Mouse (Mus musculus) midbrain, embryonic 11.5 days (tissue): ENCODE results near the gene Mettl11b. TPM values are rescaled to one million over a fixed set of nuclear protein-coding genes. Genes with fewer than 3 reads are reported as not detected.
A peak's percentile ranks its signal among the peaks of the same experiment; 100 is the strongest.
"Not testable (repeated sequence)": the region's sequence is repeated elsewhere in the genome, so short reads cannot be mapped to it uniquely, and the experiment has no call there.

Experiments used
- ATAC-seq: fragments of 200-750 bp; cut with Nextera tagmentation; 2 replicates; pipeline ENCODE4 v1.8.0; 2017; ENCODE audit warnings: moderate TSS enrichment, moderate library complexity; ENCODE audit not compliant: low FRiP score
- DNase-seq: peaks from one replicate; pipeline ENCODE4 v3.0.0; 2015; ENCODE audit warnings: low spot score; ENCODE audit errors: missing footprints
- H3K27ac ChIP-seq: fragments of 300-500 bp; sonication (generic); 2 replicates; pipeline ENCODE4 v1.5.1; 2014; ENCODE audit warnings: low read depth, low read length
- H3K27me3 ChIP-seq: fragments of 300-500 bp; sonication (generic); 2 replicates; pipeline ENCODE4 v1.6.1; 2014; ENCODE audit warnings: mild to moderate bottlenecking, low read length, moderate library complexity, mixed read lengths; ENCODE audit not compliant: control insufficient read depth, insufficient read depth
- H3K36me3 ChIP-seq: fragments of 300-500 bp; sonication (generic); 2 replicates; pipeline ENCODE4 v1.6.1; 2014; ENCODE audit warnings: mild to moderate bottlenecking, low read length, moderate library complexity, mixed read lengths; ENCODE audit not compliant: control insufficient read depth, insufficient read depth
- H3K4me1 ChIP-seq: fragments of 300-500 bp; sonication (generic); 2 replicates; pipeline ENCODE4 v1.6.1; 2014; ENCODE audit warnings: low read length; ENCODE audit not compliant: control insufficient read depth, insufficient read depth
- H3K4me2 ChIP-seq: fragments of 300-500 bp; sonication (generic); 2 replicates; pipeline ENCODE4 v1.6.1; 2014; ENCODE audit warnings: mild to moderate bottlenecking, moderate library complexity
- H3K4me3 ChIP-seq: fragments of 300-500 bp; sonication (generic); 2 replicates; pipeline ENCODE4 v1.5.1; 2014; ENCODE audit warnings: low read depth, low read length
- H3K9ac ChIP-seq: fragments of 300-500 bp; sonication (generic); 2 replicates; pipeline ENCODE4 v1.6.1; 2014; ENCODE audit warnings: low read length
- H3K9me3 ChIP-seq: fragments of 300-500 bp; sonication (generic); 2 replicates; pipeline ENCODE4 v1.6.1; 2016; ENCODE audit warnings: low read length; ENCODE audit not compliant: control insufficient read depth
- WGBS: fragments of 180-500 bp; shearing (Covaris S2); extraction: QIAGEN DNeasy Blood & Tissue Kit; methylation state at CpG from one replicate; pipeline ENCODE4 v1.1.7; 2014; 5-methylcytosine and 5-hydroxymethylcytosine counted together
- polyA plus RNA-seq: library from polyadenylated mRNA; unstranded; fragments of >200 nt; fragmentation: Nextera tagmentation; extraction: Ambion mirVana; gene quantifications from 2 replicates; pipeline ENCODE4 v1.2.1, GENCODE M21; 2014

The Mettl11b gene
- 0.21 and 0.41 TPM in 2 replicates for polyA plus RNA-seq

GRCm38 (mm10) chr1:163725106-163725759 lies at the start of gene Mettl11b:
Gene Mettl11b, minus strand, starts transcription at chr1:163725232.
- DNase-seq, result peak; percentile 85
- Histone ChIP-seq H3K4me2 (peak within 1 kb of the TSS; percentile 10; the same call in 1 of the 2 replicates), H3K27ac (no peak within 1 kb of the TSS), H3K36me3 (no peaks in the 10 kb centered on the region), H3K9ac (no peak within 1 kb of the TSS), H3K4me1 (peaks cover 5% of the 10 kb centered on the region), H3K9me3 (no peaks in the 10 kb centered on the region), H3K27me3 (no peaks in the 10 kb centered on the region), H3K4me3 (no peak within 1 kb of the TSS)
- WGBS, result 34% methylated on average over 9 of the region's 9 CpGs
- peak; percentile 84 for ATAC-seq

GRCm38 (mm10) chr1:163757462-163758207 lies 32.6 kb upstream of the Mettl11b start:
- no peak for ATAC-seq
- H3K4me1 ChIP-seq, result no peaks in the 10 kb centered on the region
- no peak overlapping the region for H3K27ac ChIP-seq
- H3K4me2 ChIP-seq, result no peak overlapping the region
- no peak overlapping the region for H3K9ac ChIP-seq
- no peaks in the 10 kb centered on the region for H3K36me3 ChIP-seq
- H3K27me3 ChIP-seq, result no peaks in the 10 kb centered on the region
- H3K4me3 ChIP-seq, result no peak overlapping the region
- no peaks in the 10 kb centered on the region for H3K9me3 ChIP-seq
- 87% methylated on average over 10 of the region's 10 CpGs for WGBS
- DNase-seq, result no peak

DNA sequence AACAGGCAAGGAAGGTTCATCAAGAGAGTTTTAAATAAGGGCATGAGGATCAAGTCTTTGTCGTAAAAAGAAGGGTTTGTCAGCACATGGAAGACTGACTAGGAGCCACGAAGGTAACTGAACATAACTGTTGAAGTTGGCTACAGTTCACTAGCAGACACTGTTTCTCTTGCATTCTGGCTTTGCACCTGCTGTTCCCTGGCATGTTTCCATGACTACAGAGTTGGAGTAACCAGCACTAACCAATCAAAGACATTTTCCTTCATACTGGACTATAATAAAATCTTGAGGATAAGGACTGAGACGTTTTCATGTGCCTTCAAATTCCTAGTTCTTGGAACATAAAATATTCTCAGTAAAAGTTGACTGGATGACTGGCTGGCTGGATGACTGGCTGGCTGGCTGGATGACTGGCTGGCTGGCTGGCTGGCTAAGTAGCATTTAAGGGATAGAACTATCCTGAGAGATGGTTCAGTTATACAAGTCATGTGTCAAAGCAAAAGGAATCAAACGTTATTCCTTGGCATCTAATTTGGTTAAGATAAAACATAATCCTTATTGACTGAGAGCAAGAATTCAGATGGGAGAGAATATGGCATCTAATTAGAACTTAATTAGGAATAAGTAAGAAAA lies 26.4 kb upstream of the Mettl11b start:
- Histone ChIP-seq H3K4me1 (no peaks in the 10 kb centered on the region), H3K4me2 (no peak overlapping the region), H3K4me3 (no peak overlapping the region), H3K27me3 (no peaks in the 10 kb centered on the region), H3K36me3 (no peaks in the 10 kb centered on the region), H3K27ac (no peak overlapping the region), H3K9me3 (no peaks in the 10 kb centered on the region), H3K9ac (no peak overlapping the region)
- WGBS, result 79% methylated on average over 4 of the region's 4 CpGs
- ATAC-seq (no peak), DNase-seq (no peak)

- H3K4me1 ChIP-seq, result no peaks in the 10 kb centered on the region
- H3K36me3 ChIP-seq, result no peaks in the 10 kb centered on the region
- H3K4me3 ChIP-seq, result no peak overlapping the region
- H3K27me3 ChIP-seq, result no peaks in the 10 kb centered on the region
- H3K4me2 ChIP-seq, result no peak overlapping the region
- ATAC-seq, result no peak
- H3K9me3 ChIP-seq, result no peaks in the 10 kb centered on the region
- DNase-seq, result no peak
- no peak overlapping the region for H3K27ac ChIP-seq
- 72% methylated on average over 1 of the region's 1 CpGs for WGBS
- no peak overlapping the region for H3K9ac ChIP-seq
Measured at GRCm38 (mm10) chr1:163737239-163737533, 12.2 kb upstream of the Mettl11b start.

DNA sequence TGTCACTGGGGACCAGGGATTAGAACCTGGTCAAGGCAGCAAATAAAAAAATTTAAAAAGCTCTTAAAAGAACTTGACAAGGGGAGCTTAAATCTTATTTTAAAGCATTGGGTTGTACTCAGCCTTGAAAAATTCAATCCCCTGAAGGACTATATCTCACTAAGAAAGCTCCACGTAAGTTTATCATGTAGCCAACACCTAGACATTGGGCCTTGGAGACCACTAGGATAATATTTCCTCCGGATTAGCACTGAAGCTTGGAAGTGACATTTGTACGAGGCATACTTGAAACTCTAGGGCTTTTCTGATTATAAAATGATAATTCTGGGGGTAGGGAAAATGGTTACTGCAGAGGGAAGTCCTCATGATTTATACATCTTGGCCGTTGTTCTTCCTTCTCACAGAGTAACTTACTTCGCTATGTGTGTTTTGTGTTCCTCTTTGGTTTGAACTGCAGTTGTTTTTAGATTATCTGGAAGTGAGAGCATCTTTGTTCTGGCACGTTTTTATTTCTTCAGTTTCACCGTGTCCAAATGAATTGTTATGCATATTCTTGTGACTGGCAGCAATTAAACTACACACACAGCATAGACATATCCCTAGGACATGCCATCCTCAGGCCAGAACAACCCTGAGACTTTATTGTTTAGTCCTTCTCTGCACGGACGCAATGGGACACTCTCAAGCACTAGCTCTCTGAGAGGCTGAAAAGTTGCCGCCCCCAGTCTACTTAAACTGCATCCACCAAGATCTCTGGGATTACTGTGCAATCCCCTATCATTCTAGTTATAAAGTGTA lies 11.6 kb upstream of the Mettl11b start:
- Histone ChIP-seq H3K9ac (no peak overlapping the region), H3K4me3 (no peak overlapping the region), H3K9me3 (no peaks in the 10 kb centered on the region), H3K36me3 (no peaks in the 10 kb centered on the region), H3K4me2 (no peak overlapping the region), H3K27me3 (no peaks in the 10 kb centered on the region), H3K4me1 (no peaks in the 10 kb centered on the region), H3K27ac (no peak overlapping the region)
- no peak for ATAC-seq
- 83% methylated on average over 10 of the region's 10 CpGs for WGBS
- no peak for DNase-seq

- not testable (repeated sequence) for H3K27ac ChIP-seq, H3K4me1 ChIP-seq, H3K9ac ChIP-seq, DNase-seq, ATAC-seq, H3K4me3 ChIP-seq, H3K36me3 ChIP-seq, H3K27me3 ChIP-seq, H3K9me3 ChIP-seq, H3K4me2 ChIP-seq
- WGBS, result 95% methylated on average over 10 of the region's 10 CpGs
Measured at GRCm38 (mm10) chr1:163731166-163731565, 6.1 kb upstream of the Mettl11b start.

DNA sequence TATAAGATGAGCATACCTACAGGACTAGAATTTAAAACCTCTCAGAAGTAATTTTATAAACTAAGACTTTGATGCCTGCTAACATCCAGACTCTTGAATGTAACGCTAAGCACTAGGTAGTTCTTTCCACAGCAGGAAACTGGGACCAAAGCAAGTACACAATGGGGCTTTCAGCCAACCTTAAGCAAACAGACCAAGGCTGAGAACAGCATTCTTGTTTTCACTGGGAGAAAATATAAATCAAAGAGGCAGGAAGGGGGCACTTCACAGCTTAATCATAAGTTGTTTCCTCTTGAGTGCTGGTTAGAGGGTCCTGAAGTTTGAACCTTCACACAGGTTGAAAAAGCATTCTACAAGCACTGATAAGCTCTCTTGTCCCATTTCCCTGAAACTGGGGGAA lies 1.1 kb downstream of the Mettl11b start:
- no peak for ATAC-seq
- no peak overlapping the region for H3K27ac ChIP-seq
- H3K27me3 ChIP-seq, result no peaks in the 10 kb centered on the region
- H3K9ac ChIP-seq, result no peak overlapping the region
- WGBS, result 65% methylated on average over 1 of the region's 1 CpGs
- H3K4me2 ChIP-seq, result no peak overlapping the region
- H3K4me3 ChIP-seq, result no peak overlapping the region
- DNase-seq, result no peak
- no peaks in the 10 kb centered on the region for H3K36me3 ChIP-seq
- no peaks in the 10 kb centered on the region for H3K9me3 ChIP-seq
- H3K4me1 ChIP-seq, result peaks cover 5% of the 10 kb centered on the region

DNA sequence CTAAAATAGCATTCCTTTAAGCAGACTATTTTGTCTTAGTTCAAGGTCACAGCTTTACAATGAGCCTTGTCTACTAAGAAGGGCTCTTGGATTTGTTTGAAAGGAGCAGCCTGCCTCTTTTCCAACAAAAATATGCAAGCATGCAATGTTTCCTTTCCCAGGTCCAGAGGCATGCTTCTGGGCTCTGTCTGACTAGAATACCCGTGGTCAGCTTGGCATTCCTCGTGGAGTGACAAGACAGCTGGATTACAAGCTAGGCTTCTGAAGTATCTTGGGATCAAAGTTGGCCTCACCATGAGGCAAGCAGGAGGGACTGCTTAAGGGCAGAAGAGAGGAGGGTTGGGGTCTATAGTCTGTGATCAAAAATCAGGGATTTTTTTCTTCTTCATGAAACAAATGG lies 16.4 kb downstream of the Mettl11b start:
- no peak overlapping the region for H3K4me2 ChIP-seq
- H3K27ac ChIP-seq, result no peak overlapping the region
- DNase-seq (no peak), ATAC-seq (no peak)
- no peaks in the 10 kb centered on the region for H3K4me1 ChIP-seq
- WGBS, result 54% methylated on average over 2 of the region's 2 CpGs
- no peak overlapping the region for H3K9ac ChIP-seq
- no peak overlapping the region for H3K4me3 ChIP-seq
- H3K27me3 ChIP-seq, result no peaks in the 10 kb centered on the region
- no peaks in the 10 kb centered on the region for H3K9me3 ChIP-seq
- no peaks in the 10 kb centered on the region for H3K36me3 ChIP-seq
